Mouse (Mus musculus): ENCODE data around the gene Prkcz. TPM values are rescaled to one million over a fixed set of nuclear protein-coding genes. Genes with fewer than 3 reads are reported as not detected.
"Not testable (repeated sequence)": the region's sequence is repeated elsewhere in the genome, so short reads cannot be mapped to it uniquely, and the experiment has no call there.

Gene Prkcz
- total RNA-seq, 1 experiment from 2014 or later: 0.58 TPM

- no peak for ATAC-seq (ENCODE audit: extremely low read depth, insufficient number of reproducible peaks, low FRiP score, poor library complexity, severe bottlenecking)
These were observed 1.3 kb upstream of the Prkcz start for GRCm38 (mm10) chr4:155362443-155362842.

GRCm38 (mm10) chr4:155360856-155361255 is 305 bp downstream of the Prkcz start:
- ATAC-seq (ENCODE audit: extremely low read depth, insufficient number of reproducible peaks, low FRiP score, poor library complexity, severe bottlenecking): no peak

GRCm38 (mm10) chr4:155359560-155360464 is 1.3 kb downstream of the Prkcz start:
- no peak for ATAC-seq (ENCODE audit: extremely low read depth, insufficient number of reproducible peaks, low FRiP score, poor library complexity, severe bottlenecking)

- no peak for ATAC-seq (ENCODE audit: extremely low read depth, insufficient number of reproducible peaks, low FRiP score, poor library complexity, severe bottlenecking)
These were observed 3.6 kb downstream of the Prkcz start for GRCm38 (mm10) chr4:155357601-155358000.

GRCm38 (mm10) chr4:155356354-155356753 is 4.8 kb downstream of the Prkcz start:
- ATAC-seq (ENCODE audit: extremely low read depth, insufficient number of reproducible peaks, low FRiP score, poor library complexity, severe bottlenecking): no peak

GRCm38 (mm10) chr4:155354546-155354945 is 6.6 kb downstream of the Prkcz start:
- ATAC-seq (ENCODE audit: extremely low read depth, insufficient number of reproducible peaks, low FRiP score, poor library complexity, severe bottlenecking): no peak

GRCm38 (mm10) chr4:155354035-155354434 is 7.1 kb downstream of the Prkcz start:
- no peak for ATAC-seq (ENCODE audit: extremely low read depth, insufficient number of reproducible peaks, low FRiP score, poor library complexity, severe bottlenecking)

- ATAC-seq (ENCODE audit: extremely low read depth, insufficient number of reproducible peaks, low FRiP score, poor library complexity, severe bottlenecking): no peak
These were observed 8.6 kb downstream of the Prkcz start for GRCm38 (mm10) chr4:155352581-155352980.

GRCm38 (mm10) chr4:155346350-155346749 is 14.8 kb downstream of the Prkcz start:
- ATAC-seq (ENCODE audit: extremely low read depth, insufficient number of reproducible peaks, low FRiP score, poor library complexity, severe bottlenecking): no peak

GRCm38 (mm10) chr4:155345608-155345953 is 15.6 kb downstream of the Prkcz start:
- no peak for ATAC-seq (ENCODE audit: extremely low read depth, insufficient number of reproducible peaks, low FRiP score, poor library complexity, severe bottlenecking)

GRCm38 (mm10) chr4:155344716-155345607 is 16.2 kb downstream of the Prkcz start:
- no peak for ATAC-seq (ENCODE audit: extremely low read depth, insufficient number of reproducible peaks, low FRiP score, poor library complexity, severe bottlenecking)

GRCm38 (mm10) chr4:155344299-155344600 is 16.9 kb downstream of the Prkcz start:
- ATAC-seq (ENCODE audit: extremely low read depth, insufficient number of reproducible peaks, low FRiP score, poor library complexity, severe bottlenecking): no peak

- no peak for ATAC-seq (ENCODE audit: extremely low read depth, insufficient number of reproducible peaks, low FRiP score, poor library complexity, severe bottlenecking)
These were observed 17.5 kb downstream of the Prkcz start for GRCm38 (mm10) chr4:155343415-155344298.

GRCm38 (mm10) chr4:155336284-155337050 is 24.7 kb downstream of the Prkcz start:
- no peak for ATAC-seq (ENCODE audit: extremely low read depth, insufficient number of reproducible peaks, low FRiP score, poor library complexity, severe bottlenecking)

- ATAC-seq (ENCODE audit: extremely low read depth, insufficient number of reproducible peaks, low FRiP score, poor library complexity, severe bottlenecking): no peak
These were observed 28.9 kb downstream of the Prkcz start for GRCm38 (mm10) chr4:155332253-155332652.

GRCm38 (mm10) chr4:155328385-155328784 is 32.8 kb downstream of the Prkcz start:
- ATAC-seq (ENCODE audit: extremely low read depth, insufficient number of reproducible peaks, low FRiP score, poor library complexity, severe bottlenecking): not testable (repeated sequence)

- no peak for ATAC-seq (ENCODE audit: extremely low read depth, insufficient number of reproducible peaks, low FRiP score, poor library complexity, severe bottlenecking)
These were observed 35.4 kb downstream of the Prkcz start for GRCm38 (mm10) chr4:155325773-155326172.

GRCm38 (mm10) chr4:155324511-155324910 is 36.6 kb downstream of the Prkcz start:
- no peak for ATAC-seq (ENCODE audit: extremely low read depth, insufficient number of reproducible peaks, low FRiP score, poor library complexity, severe bottlenecking)
